ENCODE assay signal across 10 mouse cellular contexts in genomic region chr3:37510055-37511032, GRCm38 (mm10).
DNase-seq lines count a peak whose midpoint lies in the region; ATAC-seq and TF ChIP-seq lines count a peak whose summit lies in the region.
"Had no signal": no experiment of that assay in that cellular context is flagged by ENCODE, and none has a peak within 500 bp of the region (broad histone marks: within the 10 kb centered on the region; RNA-seq: fewer than 3 reads in every experiment).

No protein-coding gene starts in this region.

- no peak overlapping the region for H3K4me3 ChIP-seq in heart, embryonic 11.5 days (ENCODE audit: low read depth, low read length)
- H3K4me3 ChIP-seq in MEL (ENCODE audit: control insufficient read depth in 1 of 2, insufficient read depth in 1 of 2, low read depth in 2 of 2, low read length in 2 of 2), result no peak overlapping the region
- H3K4me3 ChIP-seq in megakaryocyte, embryonic 14.5 days (replicated peaks), result peak overlapping the region; percentile 75
- H3K4me3 ChIP-seq: midbrain, embryonic 12.5 days had no signal

- no peaks in the 10 kb centered on the region for H3K9me3 ChIP-seq in heart, embryonic 11.5 days (replicated peaks; ENCODE audit: control insufficient read depth, low read length)
- H3K9me3 ChIP-seq in MEL (replicated peaks; ENCODE audit: insufficient read depth, low read length), result no peaks in the 10 kb centered on the region
- no peaks in the 10 kb centered on the region for H3K9me3 ChIP-seq in megakaryocyte, embryonic 14.5 days
- H3K9me3 ChIP-seq: midbrain, embryonic 12.5 days had no signal

- no peaks in the 10 kb centered on the region for H3K4me1 ChIP-seq in heart, embryonic 11.5 days (ENCODE audit: control insufficient read depth, insufficient read depth, low read length)
- H3K4me1 ChIP-seq in MEL (ENCODE audit: control insufficient read depth in 1 of 2, insufficient read depth in 2 of 2, low read length in 2 of 2), result peaks cover 13 to 17% of the 10 kb centered on the region in 2 experiments
- peaks cover 63% of the 10 kb centered on the region for H3K4me1 ChIP-seq in megakaryocyte, embryonic 14.5 days
- H3K4me1 ChIP-seq: midbrain, embryonic 12.5 days had no signal

- DNase-seq in heart, adult 8-10 months (ENCODE audit: low spot score), result no peak
- DNase-seq in MEL (ENCODE audit: low read depth, low spot score), result peak; percentile 67
- DNase-seq in right cerebral cortex, postnatal 25 days, result no peak
- DNase-seq in B cell, adult 2 months, result no peak
- DNase-seq in layer of hippocampus, postnatal 14 days (ENCODE audit: low spot score in 2 of 2), result no peak
- DNase-seq: heart, postnatal 4 days had no signal

- no peak for TF ChIP-seq RAD21 in MEL (IDR thresholded peaks at IDR 0.05; ENCODE audit: low read depth, low read length)

- WGBS in heart, embryonic 11.5 days (ENCODE audit: insufficient replicate concordance), result 57% methylated on average over 7 of the region's 7 CpGs

- no peak overlapping the region for H3K4me2 ChIP-seq in heart, embryonic 11.5 days
- H3K4me2 ChIP-seq: midbrain, embryonic 12.5 days had no signal

- no peaks in the 10 kb centered on the region; the same call in 1 of the 2 replicates for H3K79me2 ChIP-seq in MEL (ENCODE audit: control insufficient read depth, insufficient read depth, low read length, poor library complexity)

- ATAC-seq in heart, embryonic 11.5 days (replicated peaks; ENCODE audit: insufficient number of reproducible peaks, low FRiP score, low TSS enrichment), result 0 out of 2 replicates have a peak, but pooled peaks have one; percentile 80
- peak; percentile 65; the same call in 1 of the 2 replicates for ATAC-seq in common myeloid progenitor, adult 5-6 weeks (replicated peaks; ENCODE audit: low read depth, poor library complexity, severe bottlenecking)

- no peak for TF ChIP-seq CTCF in MEL (IDR thresholded peaks at IDR 0.05 in 2 of 3, conservative IDR thresholded peaks at IDR 0.05 in 1 of 3; ENCODE audit: control insufficient read depth in 1 of 3, insufficient read depth in 1 of 3, low read depth in 2 of 3, low read length in 3 of 3, poor library complexity in 1 of 3, severe bottlenecking in 1 of 3)

- TF ChIP-seq POLR2A in MEL (IDR thresholded peaks at IDR 0.05; ENCODE audit: control insufficient read depth in 1 of 2, insufficient read depth in 1 of 2, low read depth in 1 of 2, low read length in 2 of 2, poor library complexity in 1 of 2), result no peak

- H3K27me3 ChIP-seq in heart, embryonic 11.5 days (ENCODE audit: control insufficient read depth, insufficient read depth, low read length), result no peaks in the 10 kb centered on the region
- no peaks in the 10 kb centered on the region for H3K27me3 ChIP-seq in MEL (ENCODE audit: control insufficient read depth in 1 of 2, insufficient read depth in 2 of 2, low read length in 2 of 2)
- no peaks in the 10 kb centered on the region for H3K27me3 ChIP-seq in megakaryocyte, embryonic 14.5 days (replicated peaks)
- H3K27me3 ChIP-seq: midbrain, embryonic 12.5 days had no signal

- no peak overlapping the region for H3K9ac ChIP-seq in heart, embryonic 11.5 days (ENCODE audit: low read depth, low read length)
- peak overlapping the region; percentile 14 for H3K9ac ChIP-seq in MEL (ENCODE audit: control insufficient read depth, low read depth, low read length, poor library complexity, severe bottlenecking)
- H3K9ac ChIP-seq: midbrain, embryonic 12.5 days had no signal

- peak; percentile 78 to 79 for TF ChIP-seq EP300 in MEL (IDR thresholded peaks at IDR 0.05; ENCODE audit: low read depth in 1 of 2, low read length in 2 of 2)

- no peaks in the 10 kb centered on the region for H3K36me3 ChIP-seq in heart, embryonic 11.5 days (ENCODE audit: control insufficient read depth, insufficient read depth, low read length)
- H3K36me3 ChIP-seq in MEL (ENCODE audit: control insufficient read depth in 1 of 2, insufficient read depth in 2 of 2, low read length in 2 of 2), result peaks cover 5 to 27% of the 10 kb centered on the region in 2 experiments
- peaks cover 5% of the 10 kb centered on the region for H3K36me3 ChIP-seq in megakaryocyte, embryonic 14.5 days (replicated peaks; ENCODE audit: low read length)
- H3K36me3 ChIP-seq: midbrain, embryonic 12.5 days had no signal

- H3K27ac ChIP-seq in heart, embryonic 11.5 days (ENCODE audit: low read depth, low read length), result peak overlapping the region; percentile 48; the same call in 1 of the 2 replicates
- peak overlapping the region; percentile 69 for H3K27ac ChIP-seq in MEL (ENCODE audit: control insufficient read depth, low read depth, low read length)
- H3K27ac ChIP-seq: midbrain, embryonic 12.5 days had no signal

TF ChIP-seq in MEL, 35 proteins besides CTCF, POLR2A, EP300 and RAD21:
- peak; percentile 74; the same call in 1 of the 2 replicates for TF ChIP-seq MAFK (IDR thresholded peaks at IDR 0.05; ENCODE audit: borderline replicate concordance, low read depth, low read length)
- TF ChIP-seq MAZ (IDR thresholded peaks at IDR 0.05; ENCODE audit: low read depth, low read length), result no peak
- TF ChIP-seq MXI1 (IDR thresholded peaks at IDR 0.05; ENCODE audit: low read depth, low read length), result peak; percentile 68; the same call in 1 of the 2 replicates
- TF ChIP-seq NRF1 (IDR thresholded peaks at IDR 0.05; ENCODE audit: insufficient read depth, low read depth, low read length, poor library complexity, severe bottlenecking), result no peak
- 0 out of 2 replicates have a peak, but pooled peaks have one; percentile 8 for TF ChIP-seq BHLHE40 (IDR thresholded peaks at IDR 0.05; ENCODE audit: borderline replicate concordance, low read depth, low read length)
- TF ChIP-seq CHD1 (IDR thresholded peaks at IDR 0.05; ENCODE audit: low read depth, low read length), result no peak
- no peak for TF ChIP-seq TCF12 (IDR thresholded peaks at IDR 0.05; ENCODE audit: low read depth, low read length)
- peak; percentile 63 for TF ChIP-seq SIN3A (IDR thresholded peaks at IDR 0.05; ENCODE audit: low read length)
- TF ChIP-seq HCFC1 (IDR thresholded peaks at IDR 0.05; ENCODE audit: low read depth, low read length), result no peak
- no peak for TF ChIP-seq NELFE (IDR thresholded peaks at IDR 0.05; ENCODE audit: low read depth, low read length)
- no peak for TF ChIP-seq ZC3H11A (IDR thresholded peaks at IDR 0.05; ENCODE audit: low read depth, low read length)
- peak; percentile 78 for TF ChIP-seq ETS1 (IDR thresholded peaks at IDR 0.05; ENCODE audit: low read depth, low read length)
- peak; percentile 58 for TF ChIP-seq TAL1 (IDR thresholded peaks at IDR 0.05; ENCODE audit: low read length)
- TF ChIP-seq MYC (IDR thresholded peaks at IDR 0.05; ENCODE audit: low read depth, low read length), result no peak
- TF ChIP-seq JUND (IDR thresholded peaks at IDR 0.05; ENCODE audit: low read depth, low read length), result no peak
- peak; percentile 76 for TF ChIP-seq GATA1 (IDR thresholded peaks at IDR 0.05; ENCODE audit: low read depth, low read length)
- TF ChIP-seq GABPA (IDR thresholded peaks at IDR 0.05; ENCODE audit: low read depth, low read length), result peak; percentile 34; the same call in 1 of the 2 replicates
- TF ChIP-seq KAT2A (conservative IDR thresholded peaks at IDR 0.05; ENCODE audit: low read depth, low read length), result no peak
TF ChIP-seq in MEL: peak in this region for 8.
